Mouse (Mus musculus): Measurements from ENCODE around the gene Asb15.

Gene Asb15

DNA sequence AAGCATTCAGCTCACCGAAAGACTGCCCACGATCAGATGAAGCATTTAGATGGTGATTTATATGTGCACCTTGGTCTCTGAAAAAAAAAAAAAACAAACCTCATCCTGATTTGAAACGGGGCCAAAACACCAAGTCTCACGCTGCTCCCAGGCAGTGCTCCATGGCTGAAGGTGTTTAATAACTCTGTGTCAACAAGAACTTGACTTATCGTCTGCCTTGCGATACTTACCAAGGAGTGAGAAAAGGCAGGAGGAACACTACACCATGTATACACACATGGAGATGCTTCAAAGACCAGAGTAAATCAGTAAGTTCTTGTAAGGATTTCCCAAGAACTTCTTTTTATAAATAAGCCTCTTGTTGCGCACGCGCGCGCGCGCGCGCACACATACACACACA lies 79.6 kb downstream of the Asb15 start:
- no peak for DNase-seq (ENCODE audit: low read depth, low spot score)

DNA sequence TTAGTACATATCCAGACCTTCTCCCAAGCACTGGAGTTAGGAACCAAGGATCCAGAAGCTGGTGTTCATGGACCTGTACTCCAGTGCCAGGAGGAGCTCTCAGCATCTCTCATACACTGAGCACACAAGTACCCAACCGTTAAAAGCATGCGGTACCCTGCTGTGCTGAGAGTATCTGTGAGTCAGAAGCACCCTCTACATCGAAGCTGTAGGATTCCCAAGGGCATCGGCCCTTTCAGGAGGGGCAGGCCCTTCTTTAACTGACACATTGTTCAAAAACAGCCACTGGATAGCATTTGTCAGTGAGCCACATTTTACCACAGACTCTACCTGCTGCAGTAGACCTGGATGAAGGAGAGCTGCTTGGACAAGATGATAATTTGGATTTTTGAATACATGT lies 80.2 kb downstream of the Asb15 start:
- DNase-seq (ENCODE audit: low read depth, low spot score) = peak; percentile 19

DNA sequence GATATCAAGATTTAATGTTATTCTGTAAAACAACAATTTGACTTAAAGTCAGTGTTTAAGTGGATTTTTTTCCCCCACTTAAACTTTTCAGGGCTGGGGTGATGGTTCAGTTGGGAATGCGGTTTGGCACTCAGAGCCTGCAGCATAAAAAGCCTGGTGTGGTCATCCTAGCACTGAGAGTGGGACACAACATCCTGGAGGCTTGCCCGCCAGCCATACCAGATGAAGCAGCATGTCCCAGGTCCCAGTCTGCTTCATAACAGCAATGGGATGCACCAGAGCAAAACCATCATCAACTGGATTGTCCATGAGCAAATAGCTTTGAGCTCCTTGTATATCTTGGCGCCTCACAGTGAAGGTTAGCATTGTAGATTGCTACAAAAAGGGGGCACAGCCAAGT lies 80.7 kb downstream of the Asb15 start:
- DNase-seq (ENCODE audit: low read depth, low spot score) = no peak

DNA sequence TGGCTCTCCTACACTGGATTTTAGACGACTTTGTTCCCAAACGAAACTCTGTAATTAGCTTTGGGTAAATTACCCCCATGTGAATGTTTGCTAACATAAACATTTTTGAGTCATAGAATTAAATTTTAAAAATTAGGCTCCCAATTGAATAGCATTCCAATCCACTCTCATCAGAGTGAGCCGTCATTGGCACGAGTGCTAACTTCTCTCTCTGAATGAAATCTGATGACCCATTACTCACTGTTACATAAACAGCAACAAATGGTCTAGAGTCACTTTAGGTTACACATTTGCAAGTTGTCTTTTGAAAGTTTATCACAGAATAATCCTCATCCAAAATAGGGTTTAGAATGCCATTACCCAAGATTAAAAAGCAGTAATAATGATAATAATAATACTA lies 81.6 kb downstream of the Asb15 start:
- DNase-seq (ENCODE audit: low read depth, low spot score) = no peak

DNA sequence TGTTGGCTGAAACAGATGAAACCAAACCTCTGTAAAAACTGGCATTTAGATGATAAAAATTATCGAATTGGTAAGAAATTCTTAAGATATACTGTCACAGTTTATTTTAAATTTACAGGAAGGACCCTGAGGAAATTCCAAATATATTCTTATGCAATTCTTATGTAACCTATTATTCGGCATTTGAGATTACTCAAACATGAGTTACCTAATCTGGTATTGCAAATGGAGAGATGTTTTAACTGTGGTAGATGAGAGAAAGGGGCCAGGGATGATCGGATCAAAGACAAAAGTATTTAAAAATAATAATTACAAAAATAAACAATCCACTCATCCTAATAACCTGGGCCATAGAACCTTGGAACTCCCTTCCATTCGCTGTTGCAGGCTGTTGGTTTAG lies 82.4 kb downstream of the Asb15 start:
- no peak for DNase-seq (ENCODE audit: low read depth, low spot score)

DNA sequence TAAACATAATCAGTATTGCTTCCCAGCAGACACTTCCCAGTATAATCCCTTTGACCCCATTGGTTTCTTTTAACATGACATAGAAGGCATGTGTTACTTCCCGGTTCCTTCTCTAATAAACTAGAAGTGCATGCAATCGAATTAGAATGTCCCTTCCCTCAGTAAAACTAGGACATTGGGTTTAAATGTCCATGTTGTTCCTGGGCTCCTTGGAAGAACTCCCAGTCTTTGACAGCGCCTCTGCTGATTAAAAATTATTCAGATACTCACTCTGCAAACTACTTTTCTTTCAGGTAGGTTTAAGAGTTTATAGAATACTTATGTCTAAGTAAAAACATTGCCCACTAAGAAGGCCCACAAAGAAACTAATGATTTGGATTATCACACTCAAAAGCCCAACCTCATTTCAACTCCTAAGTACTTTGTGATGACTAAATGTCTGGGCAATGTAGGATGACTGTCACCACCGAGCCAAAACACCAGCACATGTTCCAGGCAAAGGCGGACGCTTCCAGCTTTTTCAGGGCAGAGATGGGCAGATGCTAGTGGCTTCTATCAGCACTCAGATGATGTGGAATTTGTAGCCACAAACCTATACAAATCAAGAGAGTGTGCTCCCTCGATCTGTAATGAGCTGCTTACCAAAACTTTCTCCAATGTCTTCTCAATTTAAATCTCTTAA lies 84.3 kb downstream of the Asb15 start:
- no peak for DNase-seq (ENCODE audit: low read depth, low spot score)

DNA sequence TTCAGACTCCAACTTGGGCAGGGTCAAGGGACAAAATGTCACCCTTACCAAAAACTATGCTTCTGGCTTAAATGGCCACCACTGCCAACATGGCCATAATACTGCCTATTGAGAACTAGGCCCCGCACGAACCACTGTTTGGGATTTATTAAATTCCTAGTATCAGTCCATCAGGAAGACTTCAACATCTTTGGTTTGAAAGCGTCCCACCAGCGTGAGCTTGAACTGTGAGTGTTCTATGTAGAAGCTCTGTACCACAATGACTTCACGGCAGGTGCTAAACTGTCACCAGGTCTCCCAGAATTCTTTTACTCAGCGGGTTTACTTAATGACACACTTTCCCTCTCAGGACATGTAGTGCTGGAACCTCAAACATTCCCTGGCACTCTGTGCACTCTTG lies 85.4 kb downstream of the Asb15 start:
- DNase-seq (ENCODE audit: low read depth, low spot score) = no peak

DNA sequence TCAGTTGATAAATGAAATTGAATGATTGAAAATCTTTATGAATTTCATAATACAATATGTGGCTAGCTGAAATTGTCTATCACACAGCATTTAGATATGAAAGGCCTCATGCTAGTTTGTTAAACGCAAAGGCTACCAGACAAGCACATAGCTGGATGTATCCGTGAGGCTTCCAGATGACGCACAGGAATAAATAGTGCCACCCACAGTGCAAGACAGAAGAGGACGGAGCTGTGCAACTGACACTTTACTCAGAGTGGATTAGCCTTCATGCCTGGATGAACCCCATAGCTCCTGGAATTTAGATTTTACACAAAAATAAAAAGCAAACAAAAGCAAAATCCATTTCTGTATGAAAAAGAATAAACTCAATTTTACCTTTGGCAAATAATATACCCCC lies 86.0 kb downstream of the Asb15 start:
- no peak for DNase-seq (ENCODE audit: low read depth, low spot score)

DNA sequence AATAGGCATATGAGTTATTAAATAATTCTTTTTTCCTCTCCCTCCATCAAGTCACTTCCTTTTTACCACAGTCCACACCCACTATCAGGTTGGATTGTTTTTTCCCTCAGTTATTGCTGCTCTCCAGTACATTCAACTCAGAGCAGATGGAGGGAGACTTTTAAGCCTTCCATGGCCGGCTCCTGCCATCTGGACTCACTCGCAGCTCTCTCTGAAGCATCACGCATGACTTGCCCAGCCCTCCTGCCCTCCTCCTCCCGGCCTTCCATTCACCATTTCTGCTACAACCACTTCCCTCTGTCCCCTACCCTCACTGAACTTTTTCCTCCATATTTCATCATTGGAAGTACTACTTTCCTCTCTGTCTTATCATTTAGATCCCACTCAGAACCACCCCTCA lies 88.8 kb downstream of the Asb15 start:
- DNase-seq (ENCODE audit: low read depth, low spot score) = no peak

DNA sequence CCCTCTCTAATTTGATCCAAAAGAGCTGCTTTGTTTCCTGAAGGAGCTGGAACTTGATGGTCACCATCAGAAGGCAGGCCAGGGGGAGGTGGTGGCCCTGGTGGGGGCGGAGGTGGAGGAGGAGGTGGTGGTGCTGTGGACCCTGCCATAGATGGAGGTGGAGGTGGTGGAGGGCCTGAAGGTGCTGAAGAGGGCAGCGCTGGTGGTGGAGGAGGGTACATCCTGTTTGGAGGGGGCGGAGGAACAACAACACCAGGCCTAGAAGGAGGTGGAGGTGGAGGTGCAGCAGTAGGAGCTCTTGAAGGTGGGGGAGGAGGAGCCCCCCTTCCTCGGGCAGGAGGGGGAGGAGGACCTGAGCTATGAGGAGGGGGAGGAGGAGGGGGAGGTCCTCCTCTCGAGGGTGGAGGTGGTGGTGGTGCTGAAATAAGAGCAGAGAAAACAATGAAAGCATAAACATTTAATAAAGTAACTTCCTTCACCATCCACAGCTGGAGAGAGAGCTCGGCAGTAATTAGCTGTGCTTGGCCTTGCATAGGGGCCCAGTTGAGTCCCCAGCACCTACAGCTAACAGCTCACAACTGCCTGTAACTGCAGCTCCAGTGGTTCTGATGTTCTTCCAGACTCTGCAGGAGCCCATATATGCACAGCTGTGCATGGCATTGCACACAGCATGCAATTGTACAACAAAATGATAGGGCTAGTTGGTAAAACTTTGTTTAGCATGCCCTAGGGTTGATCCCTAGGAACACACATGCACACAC lies 91.5 kb downstream of the Asb15 start:
- DNase-seq (ENCODE audit: low read depth, low spot score) = no peak

DNA sequence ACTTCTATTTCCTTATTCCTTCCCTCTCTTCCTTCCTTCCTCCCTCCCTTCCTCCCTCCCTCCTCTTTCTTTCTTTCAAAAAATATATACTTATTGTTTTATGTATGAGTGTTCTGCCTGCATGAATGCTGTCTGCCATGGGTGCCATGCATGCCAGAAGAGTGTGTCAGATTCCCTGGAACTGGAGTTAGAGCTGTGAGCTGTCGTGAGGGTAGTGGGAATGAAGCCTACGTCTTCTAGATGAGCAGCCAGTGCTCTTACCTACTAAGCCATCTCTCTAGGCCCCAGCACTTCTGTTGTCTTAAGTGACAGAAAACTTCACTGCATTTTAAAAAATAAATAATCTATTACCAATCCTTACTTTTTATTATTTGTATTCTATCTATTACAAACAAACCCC lies 93.0 kb downstream of the Asb15 start:
- DNase-seq (ENCODE audit: low read depth, low spot score) = no peak

DNA sequence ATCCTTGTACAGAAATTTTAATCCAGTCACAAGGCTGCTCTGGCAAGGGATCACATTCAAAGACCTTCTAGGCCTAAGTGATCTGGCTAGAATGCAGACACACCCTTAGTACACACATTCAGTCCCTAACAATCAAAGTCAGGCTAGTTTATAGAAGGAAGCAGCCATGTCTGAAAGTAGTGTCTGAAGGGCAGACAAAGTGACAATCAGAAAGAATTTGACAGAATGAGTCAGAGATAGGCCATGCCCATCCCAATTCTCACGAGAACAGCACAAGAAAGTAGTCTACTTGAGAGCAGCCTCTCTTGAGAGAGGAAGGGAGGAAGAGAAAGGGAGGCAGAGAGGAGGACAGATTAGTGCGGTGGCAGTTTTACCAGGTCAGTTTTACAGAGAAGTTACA lies 94.2 kb downstream of the Asb15 start:
- peak; percentile 34 for DNase-seq (ENCODE audit: low read depth, low spot score)
